Mouse (Mus musculus) frontal cortex, postnatal 14 days (tissue): ENCODE results near the gene Ikzf1.
A peak's percentile ranks its signal among the peaks of the same experiment; 100 is the strongest.

Source experiments
- DNase-seq, 2 experiments: peaks; one replicate each; pipeline ENCODE4 v3.0.0; 2022; ENCODE audit warnings: low spot score in 2 of 2

Gene Ikzf1

GRCm38 (mm10) chr11:11808820-11809403, 124.1 kb downstream of the Ikzf1 start, which contains the start of gene Fignl1:
TSS of gene Fignl1 (minus strand) at chr11:11808962.
- DNase-seq, result peak; percentile 87 to 93

GRCm38 (mm10) chr11:11809404-11810175, 124.8 kb downstream of the Ikzf1 start:
- DNase-seq, result no peak

GRCm38 (mm10) chr11:11811906-11812480, 127.2 kb downstream of the Ikzf1 start:
- peak; percentile 41 to 73 for DNase-seq

GRCm38 (mm10) chr11:11815737-11816136, 130.9 kb downstream of the Ikzf1 start:
- no peak for DNase-seq

GRCm38 (mm10) chr11:11818797-11819196, 134.0 kb downstream of the Ikzf1 start:
- DNase-seq, result no peak

GRCm38 (mm10) chr11:11819206-11819605, 134.4 kb downstream of the Ikzf1 start:
- no peak for DNase-seq

- DNase-seq, result peak; percentile 55 to 72
Observed at GRCm38 (mm10) chr11:11820251-11820650, 135.4 kb downstream of the Ikzf1 start.

- DNase-seq, result no peak
Observed at GRCm38 (mm10) chr11:11820737-11821136, 135.9 kb downstream of the Ikzf1 start.

- DNase-seq, result peak in 1 of 2 experiments; percentile 28
Observed at GRCm38 (mm10) chr11:11821387-11821975, 136.7 kb downstream of the Ikzf1 start.
